Mouse (Mus musculus) retina, adult 2 months (tissue): ENCODE measurements around the gene Hfe.
"Not testable (repeated sequence)": the region's sequence is repeated elsewhere in the genome, so short reads cannot be mapped to it uniquely, and the experiment has no call there.

Source experiments
- DNase-seq: peaks from one replicate; pipeline ENCODE4 v3.0.0-alpha.2; 2012; ENCODE audit warnings: low read depth, low spot score

The Hfe gene

DNA sequence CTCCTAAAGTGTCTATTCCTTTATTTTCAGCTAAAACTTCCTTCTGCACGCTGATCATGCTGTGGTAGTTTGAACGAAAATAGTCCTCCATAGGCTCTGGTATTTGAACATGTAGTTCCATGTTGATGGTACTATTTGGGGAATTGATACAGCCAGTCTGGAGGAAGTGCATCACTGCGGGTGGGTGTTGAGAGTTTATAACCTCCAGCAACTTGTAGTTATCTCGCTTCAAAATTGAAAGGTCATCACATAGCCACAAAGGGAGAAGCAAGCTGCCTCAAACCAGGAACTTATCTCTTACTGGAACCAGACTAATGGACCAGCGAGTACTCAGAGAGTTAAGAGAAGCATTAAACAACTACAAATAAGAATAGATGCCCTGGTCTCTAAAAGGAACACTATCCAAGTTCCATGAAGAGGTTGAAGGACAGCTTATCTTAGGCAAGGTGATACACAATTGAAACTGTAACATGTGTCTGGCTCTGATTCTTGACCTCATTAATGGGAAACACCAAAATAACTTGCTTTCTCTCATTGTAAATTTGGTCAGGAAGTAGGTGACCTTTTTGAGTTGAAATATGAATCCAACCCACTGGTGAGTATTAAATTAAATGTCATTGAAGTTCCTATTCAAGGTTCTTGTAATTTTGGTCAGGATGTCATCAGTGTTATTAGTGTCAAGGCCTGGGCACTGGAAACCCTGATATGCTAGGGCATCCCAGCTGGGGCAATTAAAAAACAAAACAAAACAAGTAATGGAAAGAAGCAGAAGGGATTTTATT is 5.8 kb upstream of the Hfe start:
- no peak for DNase-seq

GRCm38 (mm10) chr13:23709714-23710373 is 810 bp downstream of the Hfe start:
- no peak for DNase-seq

GRCm38 (mm10) chr13:23708654-23709053 is 2.0 kb downstream of the Hfe start:
- DNase-seq = no peak

GRCm38 (mm10) chr13:23708041-23708440 is 2.6 kb downstream of the Hfe start:
- no peak for DNase-seq

GRCm38 (mm10) chr13:23706771-23707170 is 3.9 kb downstream of the Hfe start:
- DNase-seq = no peak

DNA sequence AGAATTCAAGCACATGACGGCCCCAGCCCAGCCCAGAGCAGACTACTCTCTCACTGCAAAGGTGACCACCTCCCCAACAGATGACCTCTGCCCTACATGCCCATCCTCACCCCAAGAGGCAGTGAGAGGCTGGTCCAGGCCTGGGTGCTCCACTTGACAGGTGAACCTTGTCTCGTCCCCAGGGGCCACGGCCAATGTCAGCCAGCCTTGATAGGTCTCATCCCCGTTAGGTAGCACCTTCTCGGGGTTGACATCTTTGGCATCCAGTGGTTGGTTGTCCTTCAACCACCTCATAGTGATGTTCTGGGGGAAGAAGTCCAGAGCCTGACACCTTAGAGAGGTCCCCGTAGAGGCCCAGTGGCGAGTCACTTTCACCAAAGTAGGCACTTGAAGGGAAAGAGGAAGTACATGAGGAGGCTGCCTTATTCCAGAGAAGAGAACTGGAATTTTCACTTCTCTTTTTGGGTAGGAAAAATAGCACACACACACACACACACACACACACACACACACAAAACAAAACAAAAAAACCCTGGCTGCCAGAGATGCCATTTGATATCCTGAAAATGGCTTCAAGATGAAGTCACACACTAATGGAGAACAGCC is 4.8 kb downstream of the Hfe start:
- DNase-seq = no peak

DNA sequence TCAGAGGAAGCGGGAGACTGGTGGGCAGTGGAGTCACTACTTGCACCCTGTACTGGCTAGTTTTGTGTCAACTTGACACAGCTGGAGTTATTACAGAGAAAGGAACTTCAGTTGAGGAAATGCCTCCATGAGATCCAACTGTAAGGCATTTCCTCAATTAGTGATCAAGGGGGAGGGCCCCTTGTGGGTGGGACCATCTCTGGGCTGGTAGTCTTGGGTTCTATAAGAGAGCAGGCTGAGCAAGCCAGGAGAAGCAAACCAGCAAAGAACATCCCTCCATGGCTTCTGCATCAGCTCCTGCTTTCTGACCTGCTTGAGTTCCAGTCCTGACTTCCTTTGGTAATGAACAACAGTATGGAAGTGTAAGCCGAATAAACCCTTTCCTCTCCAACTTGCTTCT is 7.9 kb downstream of the Hfe start:
- not testable (repeated sequence) for DNase-seq

- DNase-seq = no peak
Observed at GRCm38 (mm10) chr13:23702220-23702619, 8.4 kb downstream of the Hfe start.

DNA sequence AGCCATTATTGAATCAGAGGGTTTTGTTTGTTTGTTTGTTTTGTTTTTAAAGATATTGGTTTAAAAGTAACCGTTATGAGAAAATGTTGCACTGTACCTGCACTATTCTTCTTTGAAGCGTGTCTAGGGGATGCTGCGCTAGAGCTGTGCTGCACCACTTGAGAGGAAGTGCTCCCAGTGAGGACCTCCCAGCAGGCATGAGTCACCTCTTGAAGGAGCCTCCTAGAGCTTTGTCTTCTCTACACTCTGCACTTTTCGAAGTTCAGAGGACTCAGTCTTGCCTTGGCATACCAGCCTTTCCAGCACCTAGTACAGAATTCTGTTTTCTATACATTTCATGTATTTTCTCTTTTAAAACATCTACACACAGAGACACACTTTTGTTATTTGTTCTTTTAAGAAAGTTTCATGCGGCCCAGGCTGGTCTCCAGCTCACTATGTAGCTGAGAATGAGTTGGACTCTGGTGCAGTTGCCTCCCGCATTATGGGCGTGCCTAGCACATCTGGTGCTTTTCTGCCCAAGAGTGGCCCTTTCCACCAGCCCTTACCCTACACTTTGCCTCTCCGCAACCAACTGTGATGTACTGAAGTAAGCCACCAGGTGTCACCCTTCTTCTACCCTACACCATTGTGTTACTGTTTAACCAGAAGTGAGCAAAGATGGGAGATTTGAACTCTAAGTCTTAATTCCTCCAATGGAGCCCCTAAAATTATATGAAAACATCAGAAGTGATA is 9.7 kb downstream of the Hfe start:
- peak; percentile 73 for DNase-seq

DNA sequence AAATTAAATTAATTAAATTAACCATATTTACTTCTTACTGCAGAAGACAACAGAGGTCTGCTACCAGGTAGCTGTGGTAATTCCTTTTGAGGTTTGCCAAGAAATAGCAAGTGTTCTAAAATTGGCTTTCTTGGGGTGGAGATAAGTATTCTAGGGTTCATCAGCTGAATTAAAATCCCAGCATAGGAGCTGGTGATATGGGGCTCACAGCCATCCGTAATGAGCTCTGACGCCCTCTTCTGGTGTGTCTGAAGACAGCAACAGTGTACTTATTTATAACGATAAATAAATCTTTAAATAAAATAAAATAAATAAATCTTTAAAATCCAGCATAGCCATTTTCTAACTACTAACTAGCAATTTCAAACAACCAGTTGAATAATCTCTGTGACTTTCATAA is 10.9 kb downstream of the Hfe start:
- DNase-seq = no peak

DNA sequence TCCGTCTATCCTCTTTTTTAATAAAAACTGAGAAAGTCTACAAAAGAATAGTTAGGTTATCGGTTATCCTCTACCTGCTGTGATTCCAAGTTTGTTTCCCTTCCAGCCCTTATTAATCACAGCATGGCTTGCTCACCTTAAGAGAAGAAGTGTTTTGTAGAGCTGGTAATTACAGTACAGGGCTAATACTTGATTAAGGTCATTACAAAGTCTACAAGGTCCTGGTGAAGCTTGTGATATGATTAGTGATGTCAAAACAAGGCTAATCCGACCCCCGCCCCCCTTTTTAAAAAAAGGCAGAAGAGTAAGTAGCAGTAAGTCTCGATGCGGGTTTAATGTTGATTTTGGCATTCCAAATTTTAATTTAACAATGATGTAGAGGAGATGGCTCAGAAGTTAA is 11.7 kb downstream of the Hfe start:
- DNase-seq = peak; percentile 79

- DNase-seq = peak; percentile 100
Observed at GRCm38 (mm10) chr13:23698300-23698693, 12.4 kb downstream of the Hfe start, which contains the start of gene Hist1h4c. Gene Hist1h4c, minus strand, starts transcription at chr13:23698454.

GRCm38 (mm10) chr13:23697491-23698299 is 13.0 kb downstream of the Hfe start:
- no peak for DNase-seq

DNA sequence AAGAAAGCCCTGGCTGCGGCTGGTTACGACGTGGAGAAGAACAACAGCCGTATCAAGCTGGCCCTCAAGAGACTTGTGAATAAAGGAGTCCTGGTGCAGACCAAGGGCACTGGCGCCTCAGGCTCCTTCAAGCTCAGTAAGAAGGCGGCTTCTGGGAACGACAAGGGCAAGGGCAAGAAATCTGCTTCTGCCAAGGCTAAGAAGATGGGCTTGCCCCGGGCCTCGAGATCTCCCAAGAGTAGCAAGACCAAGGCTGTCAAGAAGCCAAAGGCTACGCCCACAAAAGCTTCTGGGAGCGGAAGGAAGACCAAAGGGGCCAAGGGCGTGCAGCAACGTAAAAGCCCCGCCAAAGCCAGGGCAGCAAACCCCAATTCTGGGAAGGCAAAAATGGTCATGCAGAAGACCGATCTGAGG is 14.6 kb downstream of the Hfe start:
- no peak for DNase-seq

DNA sequence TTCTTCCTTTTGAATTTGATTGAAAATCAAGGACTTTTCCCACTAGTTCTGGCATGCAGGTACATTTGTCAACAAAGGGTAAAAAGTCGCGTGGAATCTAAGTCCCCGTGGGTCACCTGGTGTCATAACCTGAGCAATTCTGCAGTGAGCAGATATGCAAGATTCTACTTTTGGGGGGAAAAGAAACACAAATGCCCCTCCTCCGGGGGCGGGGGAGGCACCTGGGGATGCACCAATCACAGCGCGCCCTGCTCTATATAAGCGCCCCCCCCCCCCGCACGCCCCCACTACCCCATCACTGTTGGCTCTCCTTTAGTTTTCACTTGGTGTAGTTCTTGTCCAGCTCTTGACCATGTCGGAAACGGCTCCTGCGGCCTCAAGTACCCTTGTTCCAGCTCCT is 15.1 kb downstream of the Hfe start, which contains the start of gene Hist1h1t:
Gene Hist1h1t, plus strand, starts transcription at position 301 of the 400 bp plus-strand sequence.
- no peak for DNase-seq

- no peak for DNase-seq
Observed at GRCm38 (mm10) chr13:23694956-23695355, 15.7 kb downstream of the Hfe start.

DNA sequence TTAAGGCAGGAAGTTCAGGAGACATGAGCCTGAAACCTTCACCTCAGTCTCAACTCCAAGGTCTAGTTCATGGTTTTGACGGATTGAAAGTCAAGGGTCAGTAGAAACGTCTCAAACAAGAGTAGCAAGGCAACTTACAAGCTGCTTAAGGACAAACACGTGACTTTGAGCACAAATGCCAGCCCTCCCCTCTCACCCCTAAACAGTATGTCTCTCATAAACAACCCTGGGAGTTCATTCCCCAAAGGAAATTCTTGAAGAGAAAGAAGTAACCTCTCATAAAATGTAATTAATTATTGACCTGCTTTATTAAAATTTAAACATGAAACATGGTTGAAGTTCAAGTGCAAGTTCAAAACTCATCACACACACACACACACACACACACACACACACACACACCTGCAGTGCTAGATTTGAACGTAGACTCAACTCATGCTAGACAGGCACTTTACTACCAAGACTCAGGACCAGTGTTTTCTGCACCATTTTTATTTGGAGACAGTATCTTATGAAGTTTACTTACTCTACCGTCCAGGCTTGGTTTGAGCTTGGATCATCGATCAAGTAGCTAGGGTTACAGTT is 16.7 kb downstream of the Hfe start:
- no peak for DNase-seq

GRCm38 (mm10) chr13:23689459-23689858 is 21.2 kb downstream of the Hfe start:
- DNase-seq = no peak

- DNase-seq = no peak
Observed at GRCm38 (mm10) chr13:23688956-23689355, 21.7 kb downstream of the Hfe start.

- no peak for DNase-seq
Observed at GRCm38 (mm10) chr13:23687907-23688306, 22.7 kb downstream of the Hfe start.

DNA sequence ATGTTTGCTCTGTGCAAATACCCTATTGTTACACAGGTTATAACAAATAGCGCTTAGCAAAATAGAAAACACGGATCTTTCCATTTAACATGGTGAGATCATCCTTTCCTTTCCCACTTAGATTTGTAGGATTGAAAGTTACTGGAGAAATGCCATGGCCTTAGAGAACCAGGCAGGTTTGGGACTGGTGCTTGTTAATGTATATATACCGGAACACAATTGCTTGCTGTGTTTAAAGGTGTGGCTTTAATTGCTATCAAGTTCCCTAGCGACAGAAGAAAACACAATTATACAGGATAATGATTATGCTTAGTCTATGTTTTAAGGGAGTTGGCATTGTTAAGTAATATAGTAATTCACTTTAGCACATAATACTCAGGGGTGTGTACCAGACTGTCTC is 23.5 kb downstream of the Hfe start:
- DNase-seq = no peak
